Mouse (Mus musculus) C2C12 (cell line): ENCODE data around the gene Mapk6.

ENCODE experiments used
- CEBPB ChIP-seq: IDR thresholded peaks from one replicate; pipeline ENCODE4 v1.6.1; 2011; ENCODE audit warnings: low read depth, mild to moderate bottlenecking, control low read depth, moderate library complexity
- CTCF ChIP-seq: IDR thresholded peaks from one replicate; pipeline ENCODE4 v1.5.1; 2011; ENCODE audit not compliant: control insufficient read depth, insufficient read depth, insufficient read length
- FOSL1 ChIP-seq: IDR thresholded peaks from one replicate; pipeline ENCODE4 v1.8.0; 2011; ENCODE audit warnings: mild to moderate bottlenecking, low read length; ENCODE audit not compliant: poor library complexity, insufficient read depth, severe bottlenecking
- MAX ChIP-seq: IDR thresholded peaks from one replicate; pipeline ENCODE4 v1.6.1; 2011; ENCODE audit warnings: mild to moderate bottlenecking, control low read depth
- MYOD1 ChIP-seq: IDR thresholded peaks from one replicate; pipeline ENCODE4 v1.6.1; 2011; ENCODE audit warnings: low read depth; ENCODE audit not compliant: control insufficient read depth, insufficient read length
- MYOG ChIP-seq: IDR thresholded peaks from one replicate; pipeline ENCODE4 v1.6.1; 2011; ENCODE audit not compliant: control insufficient read depth, insufficient read length; ENCODE audit errors: extremely low read depth
- USF1 ChIP-seq: IDR thresholded peaks from one replicate; pipeline ENCODE4 v1.6.1; 2011; ENCODE audit warnings: low read depth, mild to moderate bottlenecking, control low read depth, moderate library complexity

GRCm38 (mm10) chr9:75434872-75435271 lies 25.1 kb upstream of the Mapk6 start:
- TF ChIP-seq CTCF, result no peak
- TF ChIP-seq MYOG, result no peak
- no peak for TF ChIP-seq MAX
- TF ChIP-seq MYOD1, result no peak
- TF ChIP-seq CEBPB, result no peak
- TF ChIP-seq FOSL1, result no peak
- TF ChIP-seq USF1, result no peak
